Mouse (Mus musculus) kidney, postnatal 0 days (tissue): ENCODE results near the gene Trpc5. TPM values are rescaled to one million over a fixed set of nuclear protein-coding genes. Genes with fewer than 3 reads are reported as not detected.

Experiments used
- ATAC-seq: fragments of 200-750 bp; cut with Nextera tagmentation; replicated peaks from 2 replicates; pipeline ENCODE4 v1.8.0; 2017; ENCODE audit warnings: low read depth, moderate number of reproducible peaks, moderate TSS enrichment, moderate library complexity; ENCODE audit not compliant: low FRiP score
- DNase-seq: peaks from one replicate; pipeline ENCODE4 v3.0.0-alpha.2; 2016; ENCODE audit warnings: low spot score
- H3K27ac ChIP-seq: fragments of 300-500 bp; sonication (generic); 2 replicates; pipeline ENCODE4 v1.5.1; 2014; ENCODE audit warnings: mild to moderate bottlenecking
- H3K27me3 ChIP-seq: fragments of 300-500 bp; sonication (generic); 2 replicates; pipeline ENCODE4 v1.6.1; 2014; ENCODE audit warnings: low read length, mixed read lengths; ENCODE audit not compliant: insufficient read depth
- H3K36me3 ChIP-seq: fragments of 300-500 bp; sonication (generic); 2 replicates; pipeline ENCODE4 v1.6.1; 2014; ENCODE audit warnings: low read length, mixed read lengths; ENCODE audit not compliant: insufficient read depth
- H3K4me1 ChIP-seq: fragments of 300-500 bp; sonication (generic); replicated peaks from 2 replicates; pipeline ENCODE4 v1.6.1; 2014; ENCODE audit warnings: antibody characterized with exemption, low read length, mixed read lengths; ENCODE audit not compliant: insufficient read depth
- H3K4me2 ChIP-seq: fragments of 300-500 bp; sonication (generic); 2 replicates; pipeline ENCODE4 v1.6.1; 2014; ENCODE audit warnings: mild to moderate bottlenecking, low read length, moderate library complexity, mixed read lengths
- H3K4me3 ChIP-seq: fragments of 300-500 bp; sonication (generic); replicated peaks from 2 replicates; pipeline ENCODE4 v1.5.1; 2014; ENCODE audit warnings: low read depth, low read length
- H3K9ac ChIP-seq: fragments of 300-500 bp; sonication (generic); 2 replicates; pipeline ENCODE4 v1.6.1; 2014; ENCODE audit warnings: low read depth, low read length
- H3K9me3 ChIP-seq: fragments of 300-500 bp; sonication (generic); replicated peaks from 2 replicates; pipeline ENCODE4 v1.6.1; 2016; ENCODE audit warnings: low read length, inconsistent platforms, mixed read lengths
- CTCF ChIP-seq: IDR thresholded peaks from 2 replicates; pipeline ENCODE4 v1.5.1; 2016; ENCODE audit warnings: antibody characterized with exemption, low read depth, mild to moderate bottlenecking, moderate library complexity
- WGBS: fragments of 180-500 bp; shearing (Covaris S2); extraction: QIAGEN DNeasy Blood & Tissue Kit; methylation state at CpG from one replicate; pipeline ENCODE4 v1.1.7; 2014; 5-methylcytosine and 5-hydroxymethylcytosine counted together
- polyA plus RNA-seq: library from polyadenylated mRNA; unstranded; fragments of >200 nt; fragmentation: Nextera tagmentation; extraction: Ambion mirVana; gene quantifications from 2 replicates; pipeline ENCODE4 v1.2.1, GENCODE M21; 2015

Gene Trpc5
- polyA plus RNA-seq, 1 experiment from 2014 or later, result 0.04 TPM

- Histone ChIP-seq H3K27ac (no peak overlapping the region), H3K36me3 (no peaks in the 10 kb centered on the region), H3K4me3 (no peak overlapping the region), H3K27me3 (no peaks in the 10 kb centered on the region), H3K4me2 (no peak overlapping the region), H3K9ac (no peak overlapping the region), H3K4me1 (no peaks in the 10 kb centered on the region), H3K9me3 (no peaks in the 10 kb centered on the region)
- ATAC-seq, result no peak
- TF ChIP-seq CTCF, result no peak
- DNase-seq, result no peak
- WGBS, result 66% methylated on average over 2 of the region's 2 CpGs
Measured at GRCm38 (mm10) chrX:144652196-144652595, 35.8 kb downstream of the Trpc5 start.

DNA sequence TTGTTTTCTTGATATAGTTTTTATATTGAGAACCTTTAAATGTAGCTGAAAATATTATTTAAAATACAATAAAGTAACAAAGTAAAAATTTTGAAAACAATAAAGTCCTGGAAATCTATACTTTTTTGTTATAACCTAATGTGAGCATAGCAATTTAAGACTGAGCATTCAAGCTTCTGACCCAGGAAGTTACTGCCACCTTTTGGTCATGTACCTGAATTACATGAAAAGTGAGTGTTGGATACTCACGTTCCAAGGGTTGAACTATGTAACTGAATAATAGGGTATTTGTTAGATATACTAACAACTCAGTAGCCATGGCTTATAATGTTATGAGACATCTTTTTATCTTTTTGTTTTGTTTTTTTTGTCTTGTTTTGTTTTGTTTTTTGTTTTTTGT is 42.6 kb downstream of the Trpc5 start:
- H3K36me3 ChIP-seq, result no peaks in the 10 kb centered on the region

DNA sequence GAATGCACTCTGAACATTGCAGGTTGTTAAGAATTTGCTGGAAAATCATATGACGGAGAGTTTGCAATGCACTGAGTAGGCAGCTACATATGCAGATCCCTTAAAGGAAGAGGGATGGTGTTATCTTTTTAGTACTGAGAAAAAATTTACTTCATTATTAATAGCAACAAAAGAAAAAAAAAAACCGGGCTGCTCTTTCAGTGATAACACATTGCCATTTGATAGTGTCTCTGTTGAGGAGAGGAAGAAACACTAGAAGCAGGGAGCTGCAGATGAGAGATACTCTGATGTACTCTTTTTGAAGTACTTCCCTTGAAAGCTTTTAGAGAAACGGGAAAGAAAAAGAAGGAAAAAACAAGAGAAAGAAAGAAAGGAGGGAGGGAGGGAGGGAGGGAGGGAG is 43.2 kb downstream of the Trpc5 start:
- no peak for TF ChIP-seq CTCF
- H3K9me3 ChIP-seq, result no peaks in the 10 kb centered on the region
- H3K9ac ChIP-seq, result no peak overlapping the region
- DNase-seq (no peak), ATAC-seq (no peak)
- no peak overlapping the region for H3K4me3 ChIP-seq
- H3K27ac ChIP-seq, result no peak overlapping the region
- H3K27me3 ChIP-seq, result no peaks in the 10 kb centered on the region
- H3K4me1 ChIP-seq, result no peaks in the 10 kb centered on the region
- 57% methylated on average over 3 of the region's 3 CpGs for WGBS
- H3K36me3 ChIP-seq, result no peaks in the 10 kb centered on the region
- H3K4me2 ChIP-seq, result no peak overlapping the region

More for the DNA sequence above, 42.6 kb downstream of the Trpc5 start:
- Histone ChIP-seq H3K27me3 (no peaks in the 10 kb centered on the region), H3K9ac (no peak overlapping the region), H3K4me2 (no peak overlapping the region), H3K27ac (no peak overlapping the region), H3K4me3 (no peak overlapping the region), H3K9me3 (no peaks in the 10 kb centered on the region), H3K4me1 (no peaks in the 10 kb centered on the region)
- DNase-seq (peak; percentile 2), ATAC-seq (no peak)
- peak; percentile 43; the same call in 1 of the 2 replicates for TF ChIP-seq CTCF
- 65% methylated on average over 1 of the region's 1 CpGs for WGBS

DNA sequence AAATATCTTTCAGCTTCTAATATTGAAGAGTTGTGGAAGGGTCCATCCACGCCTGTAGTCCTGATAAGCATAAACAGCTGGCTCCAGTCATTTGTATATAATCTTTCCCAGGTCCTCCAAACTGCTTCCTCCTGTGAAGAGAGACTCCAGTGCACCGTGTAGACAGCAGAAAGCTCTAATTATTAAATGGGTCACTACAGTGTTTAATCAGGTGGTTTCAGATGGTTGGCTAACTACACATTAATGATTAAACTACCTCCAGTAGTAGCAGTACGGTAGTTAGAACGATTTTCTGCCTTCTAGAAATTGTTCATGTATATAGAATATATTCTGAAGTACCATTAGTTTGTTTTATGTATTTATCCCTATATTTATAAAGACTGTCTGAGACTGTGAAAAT is 75.2 kb downstream of the Trpc5 start:
- no peak overlapping the region for H3K27ac ChIP-seq
- TF ChIP-seq CTCF, result no peak
- H3K9ac ChIP-seq, result no peak overlapping the region
- H3K4me3 ChIP-seq, result no peak overlapping the region
- DNase-seq (peak; percentile 0), ATAC-seq (peak; percentile 36; the same call in 1 of the 2 replicates)
- no peak overlapping the region for H3K4me2 ChIP-seq
- no peaks in the 10 kb centered on the region for H3K9me3 ChIP-seq
- H3K27me3 ChIP-seq, result no peaks in the 10 kb centered on the region
- 60% methylated on average over 4 of the region's 4 CpGs for WGBS
- no peaks in the 10 kb centered on the region for H3K4me1 ChIP-seq
- no peaks in the 10 kb centered on the region for H3K36me3 ChIP-seq

- no peak overlapping the region for H3K4me3 ChIP-seq
- H3K27ac ChIP-seq, result no peak overlapping the region
- ATAC-seq (no peak), DNase-seq (no peak)
- H3K4me1 ChIP-seq, result no peaks in the 10 kb centered on the region
- H3K36me3 ChIP-seq, result no peaks in the 10 kb centered on the region
- no peak overlapping the region for H3K9ac ChIP-seq
- no peaks in the 10 kb centered on the region for H3K27me3 ChIP-seq
- H3K9me3 ChIP-seq, result no peaks in the 10 kb centered on the region
- no peak overlapping the region for H3K4me2 ChIP-seq
- TF ChIP-seq CTCF, result no peak
- 28% methylated on average over 1 of the region's 1 CpGs for whole genome bisulfite sequencing
Measured at GRCm38 (mm10) chrX:144536431-144536830, 151.5 kb downstream of the Trpc5 start.

- no peaks in the 10 kb centered on the region for H3K9me3 ChIP-seq
- no peaks in the 10 kb centered on the region for H3K36me3 ChIP-seq
- H3K9ac ChIP-seq, result no peak overlapping the region
- 63% methylated on average over 7 of the region's 7 CpGs for WGBS
- H3K4me2 ChIP-seq, result no peak overlapping the region
- no peak overlapping the region for H3K27ac ChIP-seq
- peak; percentile 14 for DNase-seq
- no peak for TF ChIP-seq CTCF
- H3K27me3 ChIP-seq, result no peaks in the 10 kb centered on the region
- H3K4me3 ChIP-seq, result no peak overlapping the region
- ATAC-seq, result no peak
- no peaks in the 10 kb centered on the region for H3K4me1 ChIP-seq
Measured at GRCm38 (mm10) chrX:144526042-144526441, 161.9 kb downstream of the Trpc5 start.

- Histone ChIP-seq H3K27me3 (no peaks in the 10 kb centered on the region), H3K36me3 (no peaks in the 10 kb centered on the region), H3K27ac (no peak overlapping the region), H3K4me2 (no peak overlapping the region), H3K9ac (no peak overlapping the region), H3K4me3 (no peak overlapping the region), H3K4me1 (no peaks in the 10 kb centered on the region), H3K9me3 (no peaks in the 10 kb centered on the region)
- no peak for ATAC-seq
- no peak for DNase-seq
- 88% methylated on average over 5 of the region's 5 CpGs for WGBS
- TF ChIP-seq CTCF, result no peak
Measured at GRCm38 (mm10) chrX:144523239-144523638, 164.7 kb downstream of the Trpc5 start.
